ENCODE assay signal across 24 mouse cellular contexts in the genomic region with DNA sequence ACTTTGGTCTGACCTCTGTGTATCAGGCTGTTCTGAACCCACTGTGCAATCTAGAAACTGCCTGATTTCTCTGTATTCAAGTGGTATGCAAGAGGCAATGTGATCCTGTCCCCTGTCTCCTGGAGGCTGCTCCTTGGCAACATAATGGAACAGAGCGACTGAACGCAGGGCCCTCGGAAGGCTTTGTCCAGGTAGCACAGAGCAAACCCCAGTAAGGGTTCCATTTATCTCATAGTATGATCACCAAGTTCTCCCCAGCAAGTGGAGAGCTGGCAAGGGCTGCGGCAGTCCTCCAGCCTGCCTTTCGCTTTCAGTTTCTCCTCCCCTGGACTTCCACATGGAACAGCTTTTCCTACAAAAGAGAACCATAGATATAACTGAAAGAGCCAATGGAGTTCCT. TPM values are rescaled to one million over a fixed set of nuclear protein-coding genes. Genes with fewer than 3 reads are reported as not detected.
"Had no signal": no experiment of that assay in that cellular context is flagged by ENCODE, and none has a peak within 500 bp of the region (broad histone marks: within the 10 kb centered on the region; RNA-seq: fewer than 3 reads in every experiment).

No protein-coding gene starts in this region.

- H3K4me3 ChIP-seq: heart, embryonic 12.5 days; hindbrain, embryonic 13.5 days; hindbrain, embryonic 15.5 days; kidney, embryonic 15.5 days; limb, embryonic 12.5 days; liver, embryonic 13.5 days had no signal

- H3K27ac ChIP-seq: hindbrain, embryonic 13.5 days; hindbrain, embryonic 15.5 days; hindbrain, postnatal 0 days; kidney, embryonic 15.5 days; kidney, postnatal 0 days; limb, embryonic 12.5 days; liver, embryonic 13.5 days had no signal

- DNase-seq: forebrain, postnatal 0 days; gastrocnemius, postnatal 14 days; gastrocnemius, postnatal 36 days; heart, adult 18-20 months; heart, postnatal 10 days; kidney, adult 11 months; kidney, adult 2 months; kidney, adult 9 months; kidney, postnatal 14 days; kidney, postnatal 36 days; layer of hippocampus, adult 9-11 months; layer of hippocampus, postnatal 36 days; left cerebral cortex, postnatal 4 days; liver; liver, embryonic 13.5 days had no signal

- H3K9me3 ChIP-seq: heart, embryonic 12.5 days; hindbrain, embryonic 13.5 days; hindbrain, embryonic 15.5 days; kidney, embryonic 15.5 days; limb, embryonic 12.5 days; liver, embryonic 13.5 days had no signal

- H3K36me3 ChIP-seq: heart, embryonic 12.5 days; hindbrain, embryonic 13.5 days; hindbrain, embryonic 15.5 days; kidney, embryonic 15.5 days; limb, embryonic 12.5 days; liver, embryonic 13.5 days had no signal

- H3K27me3 ChIP-seq: heart, embryonic 12.5 days; hindbrain, embryonic 15.5 days had no signal

RNA-seq across cellular contexts. Expression of gene Gm9913, which starts 3.5 kb away (rescaled TPM):
- total RNA-seq: hematopoietic stem cell, adult 5-6 weeks; hindbrain, postnatal 0 days; left cerebral cortex, postnatal 25 days had no signal
- polyA plus RNA-seq: liver, embryonic 13.5 days had no signal
